Mouse (Mus musculus) stomach, postnatal 0 days (tissue): ENCODE results near the gene Wdtc1.

Experiments used
- CTCF ChIP-seq: IDR thresholded peaks from 2 replicates; pipeline ENCODE4 v1.5.1; 2016; ENCODE audit warnings: antibody characterized with exemption, low read depth, mild to moderate bottlenecking, moderate library complexity
- EP300 ChIP-seq: optimal IDR thresholded peaks from 2 replicates; pipeline ENCODE3; 2016; ENCODE audit warnings: antibody characterized with exemption

- TF ChIP-seq CTCF (no peak), EP300 (no peak)
Measured at GRCm38 (mm10) chr4:133300421-133300820, 52.9 kb downstream of the Wdtc1 start.
